Mouse (Mus musculus): ENCODE measurements around the gene Surf2.

- TF ChIP-seq CTCF (conservative IDR thresholded peaks at IDR 0.05; ENCODE audit: low read length) (no peak), POU5F1 (IDR thresholded peaks at IDR 0.05; ENCODE audit: borderline replicate concordance, low read length) (no peak), NANOG (IDR thresholded peaks at IDR 0.05; ENCODE audit: borderline replicate concordance, low read length) (no peak)
These were observed 571 bp downstream of the Surf2 start for GRCm38 (mm10) chr2:26916738-26917137.

Measured in E14TG2a.4 (cell line).